Mouse (Mus musculus): ENCODE measurements around the gene Gm48552. TPM values are rescaled to one million over a fixed set of nuclear protein-coding genes. Genes with fewer than 3 reads are reported as not detected.

Gm48552 gene
- total and polyA plus RNA-seq, 3 experiments = 0.89 to 1.2 TPM; not detected in 1

DNA sequence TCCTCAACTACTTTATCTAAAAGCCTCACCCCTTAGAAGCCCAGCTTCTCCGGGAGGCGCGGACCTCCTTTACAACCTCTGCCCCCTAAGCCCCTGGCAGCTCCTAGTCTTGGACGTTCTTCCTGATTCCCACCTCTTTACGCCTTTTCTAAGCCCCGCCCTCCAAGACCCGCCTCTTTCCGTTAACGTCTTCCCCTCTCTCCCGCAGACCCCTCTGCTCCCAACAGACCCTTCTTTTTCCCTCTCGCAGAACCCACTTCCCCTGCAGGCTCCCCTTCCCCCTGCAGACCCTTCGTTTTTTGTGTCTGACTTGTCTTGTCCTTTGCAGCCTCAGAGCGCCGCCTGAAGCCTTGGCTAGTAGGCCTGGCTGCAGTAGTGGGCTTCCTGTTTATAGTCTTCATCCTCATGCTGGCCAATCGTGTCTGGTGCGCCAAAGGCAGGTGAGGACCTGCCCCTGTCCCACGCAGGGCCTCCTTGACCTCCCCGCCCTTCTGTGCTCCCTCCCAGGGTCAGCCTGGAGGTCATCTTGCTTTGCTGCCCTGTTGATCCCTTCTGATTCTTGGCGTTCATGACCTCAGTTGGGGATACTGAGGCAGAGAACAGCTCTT is 4.8 kb downstream of the Gm48552 start (continued):
- TF ChIP-seq CTCF (IDR thresholded peaks at IDR 0.05 in 2 of 3, conservative IDR thresholded peaks at IDR 0.05 in 1 of 3; ENCODE audit: control insufficient read depth in 1 of 3, insufficient read depth in 1 of 3, low read depth in 2 of 3, low read length in 3 of 3, poor library complexity in 1 of 3, severe bottlenecking in 1 of 3) (no peak), CHD1 (IDR thresholded peaks at IDR 0.05; ENCODE audit: low read depth, low read length) (no peak), ZKSCAN1 (IDR thresholded peaks at IDR 0.05; ENCODE audit: low read depth, low read length) (no peak), ZNF384 (IDR thresholded peaks at IDR 0.05; ENCODE audit: low read depth, low read length) (no peak), NELFE (IDR thresholded peaks at IDR 0.05; ENCODE audit: low read depth, low read length) (peak; percentile 42; the same call in 1 of the 2 replicates), MXI1 (IDR thresholded peaks at IDR 0.05; ENCODE audit: low read depth, low read length) (peak; percentile 43; the same call in 1 of the 2 replicates), UBTF (IDR thresholded peaks at IDR 0.05; ENCODE audit: borderline replicate concordance, insufficient read depth, low read depth, low read length) (no peak), NRF1 (IDR thresholded peaks at IDR 0.05; ENCODE audit: insufficient read depth, low read depth, low read length, poor library complexity, severe bottlenecking) (no peak), BHLHE40 (IDR thresholded peaks at IDR 0.05; ENCODE audit: borderline replicate concordance, low read depth, low read length) (no peak), POLR2AphosphoS2 (IDR thresholded peaks at IDR 0.05; ENCODE audit: low read length) (no peak; the same call in 1 of the 2 replicates), TAL1 (IDR thresholded peaks at IDR 0.05; ENCODE audit: low read length) (no peak), CHD2 (IDR thresholded peaks at IDR 0.05; ENCODE audit: low read length) (no peak), MAFK (IDR thresholded peaks at IDR 0.05; ENCODE audit: borderline replicate concordance, low read depth, low read length) (no peak), SIN3A (IDR thresholded peaks at IDR 0.05; ENCODE audit: low read length) (peak; percentile 35; the same call in 1 of the 2 replicates), USF2 (IDR thresholded peaks at IDR 0.05; ENCODE audit: borderline replicate concordance in 1 of 2, insufficient read depth in 1 of 2, low read depth in 1 of 2, low read length in 2 of 2) (no peak), SMC3 (IDR thresholded peaks at IDR 0.05; ENCODE audit: low read depth, low read length) (no peak)

DNA sequence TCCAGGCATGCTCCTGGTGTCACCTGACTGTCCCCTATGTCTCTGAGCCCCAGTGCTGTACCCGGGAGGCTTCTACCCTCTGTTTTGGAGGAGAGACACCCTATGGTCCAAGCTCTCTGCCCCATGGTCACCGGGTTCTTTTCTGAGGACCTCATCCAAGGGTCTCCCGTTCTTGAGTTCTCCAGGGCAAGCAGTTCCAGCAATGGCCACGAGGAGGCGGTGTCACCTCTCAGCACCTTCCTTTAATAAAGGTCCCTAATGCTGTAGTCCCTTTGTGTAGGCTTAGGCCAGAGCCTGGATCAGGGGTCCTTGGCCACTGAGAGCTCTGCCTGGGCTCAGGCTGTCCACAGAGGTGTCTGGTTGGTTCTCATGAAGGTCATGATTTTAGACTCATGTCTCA is 6.3 kb downstream of the Gm48552 start:
- H3K4me3 ChIP-seq (ENCODE audit: control insufficient read depth in 1 of 2, insufficient read depth in 1 of 2, low read depth in 2 of 2, low read length in 2 of 2) = no peak overlapping the region
- H3K4me1 ChIP-seq (ENCODE audit: control insufficient read depth in 1 of 2, insufficient read depth in 2 of 2, low read length in 2 of 2) = peaks cover 6 to 14% of the 10 kb centered on the region in 2 experiments; a peak in 3 of 4 replicates
- TF ChIP-seq MAFK (IDR thresholded peaks at IDR 0.05; ENCODE audit: borderline replicate concordance, low read depth, low read length) (no peak), RAD21 (IDR thresholded peaks at IDR 0.05; ENCODE audit: low read depth, low read length) (peak; percentile 67), MEF2A (IDR thresholded peaks at IDR 0.05; ENCODE audit: extremely low read depth, insufficient replicate concordance, low read depth, low read length, poor library complexity, severe bottlenecking) (no peak), ZC3H11A (IDR thresholded peaks at IDR 0.05; ENCODE audit: low read depth, low read length) (peak; percentile 63), SMC3 (IDR thresholded peaks at IDR 0.05; ENCODE audit: low read depth, low read length) (peak; percentile 94), BHLHE40 (IDR thresholded peaks at IDR 0.05; ENCODE audit: borderline replicate concordance, low read depth, low read length) (no peak), MYC (IDR thresholded peaks at IDR 0.05; ENCODE audit: low read depth, low read length) (0 out of 2 replicates have a peak, but pooled peaks have one; percentile 30), SIN3A (IDR thresholded peaks at IDR 0.05; ENCODE audit: low read length) (peak; percentile 20; the same call in 1 of the 2 replicates), CTCF (IDR thresholded peaks at IDR 0.05 in 2 of 3, conservative IDR thresholded peaks at IDR 0.05 in 1 of 3; ENCODE audit: control insufficient read depth in 1 of 3, insufficient read depth in 1 of 3, low read depth in 2 of 3, low read length in 3 of 3, poor library complexity in 1 of 3, severe bottlenecking in 1 of 3) (peak; percentile 91 to 100 (median 93))
- H3K9me3 ChIP-seq (replicated peaks; ENCODE audit: insufficient read depth, low read length) = no peaks in the 10 kb centered on the region
- H3K36me3 ChIP-seq (ENCODE audit: control insufficient read depth in 1 of 2, insufficient read depth in 2 of 2, low read length in 2 of 2) = no peaks in the 10 kb centered on the region
- H3K79me2 ChIP-seq (ENCODE audit: control insufficient read depth, insufficient read depth, low read length, poor library complexity) = no peaks in the 10 kb centered on the region
- no peak overlapping the region for H3K27ac ChIP-seq (ENCODE audit: control insufficient read depth, low read depth, low read length)
- peak; percentile 78 for DNase-seq (ENCODE audit: low read depth, low spot score)
- no peak overlapping the region for H3K9ac ChIP-seq (ENCODE audit: control insufficient read depth, low read depth, low read length, poor library complexity, severe bottlenecking)
- no peaks in the 10 kb centered on the region for H3K27me3 ChIP-seq (ENCODE audit: control insufficient read depth in 1 of 2, insufficient read depth in 2 of 2, low read length in 2 of 2)
